Mouse (Mus musculus) lung, postnatal 14 days (tissue): ENCODE data around the gene Kif21b.

ENCODE experiments used
- DNase-seq: peaks from one replicate; pipeline ENCODE4 v3.0.0; 2021

The Kif21b gene

GRCm38 (mm10) chr1:136130951-136131558, at the start of gene Kif21b:
Gene Kif21b, plus strand, starts transcription at chr1:136131389.
- peak; percentile 90 for DNase-seq

- DNase-seq: no peak
Observed at GRCm38 (mm10) chr1:136085988-136086685, 45.1 kb upstream of the Kif21b start.

- no peak for DNase-seq
Observed at GRCm38 (mm10) chr1:136089368-136090165, 41.6 kb upstream of the Kif21b start.

- DNase-seq: no peak
Observed at GRCm38 (mm10) chr1:136093726-136094125, 37.5 kb upstream of the Kif21b start.

GRCm38 (mm10) chr1:136094807-136095206, 36.4 kb upstream of the Kif21b start:
- no peak for DNase-seq

GRCm38 (mm10) chr1:136102094-136102493, 29.1 kb upstream of the Kif21b start:
- DNase-seq: no peak

- no peak for DNase-seq
Observed at GRCm38 (mm10) chr1:136102551-136102950, 28.6 kb upstream of the Kif21b start.

GRCm38 (mm10) chr1:136102981-136103380, 28.2 kb upstream of the Kif21b start:
- DNase-seq: no peak

GRCm38 (mm10) chr1:136103696-136104095, 27.5 kb upstream of the Kif21b start:
- DNase-seq: no peak

GRCm38 (mm10) chr1:136104741-136105140, 26.4 kb upstream of the Kif21b start:
- no peak for DNase-seq

GRCm38 (mm10) chr1:136109464-136109863, 21.7 kb upstream of the Kif21b start:
- DNase-seq: no peak

GRCm38 (mm10) chr1:136116183-136116582, 15.0 kb upstream of the Kif21b start:
- DNase-seq: peak; percentile 85

GRCm38 (mm10) chr1:136117069-136117468, 14.1 kb upstream of the Kif21b start:
- DNase-seq: no peak

GRCm38 (mm10) chr1:136118875-136119274, 12.3 kb upstream of the Kif21b start:
- DNase-seq: peak; percentile 30

- no peak for DNase-seq
Observed at GRCm38 (mm10) chr1:136119571-136120262, 11.5 kb upstream of the Kif21b start.

- no peak for DNase-seq
Observed at GRCm38 (mm10) chr1:136120263-136120603, 11.0 kb upstream of the Kif21b start.

GRCm38 (mm10) chr1:136120785-136121184, 10.4 kb upstream of the Kif21b start:
- DNase-seq: no peak

GRCm38 (mm10) chr1:136122030-136122429, 9.2 kb upstream of the Kif21b start:
- no peak for DNase-seq

GRCm38 (mm10) chr1:136126159-136126765, 4.9 kb upstream of the Kif21b start:
- no peak for DNase-seq

GRCm38 (mm10) chr1:136126895-136127294, 4.3 kb upstream of the Kif21b start:
- peak; percentile 65 for DNase-seq

GRCm38 (mm10) chr1:136127856-136128255, 3.3 kb upstream of the Kif21b start:
- no peak for DNase-seq

- no peak for DNase-seq
Observed at GRCm38 (mm10) chr1:136128416-136128815, 2.8 kb upstream of the Kif21b start.
